ENCODE assay signal across 8 mouse cellular contexts in the genomic region with DNA sequence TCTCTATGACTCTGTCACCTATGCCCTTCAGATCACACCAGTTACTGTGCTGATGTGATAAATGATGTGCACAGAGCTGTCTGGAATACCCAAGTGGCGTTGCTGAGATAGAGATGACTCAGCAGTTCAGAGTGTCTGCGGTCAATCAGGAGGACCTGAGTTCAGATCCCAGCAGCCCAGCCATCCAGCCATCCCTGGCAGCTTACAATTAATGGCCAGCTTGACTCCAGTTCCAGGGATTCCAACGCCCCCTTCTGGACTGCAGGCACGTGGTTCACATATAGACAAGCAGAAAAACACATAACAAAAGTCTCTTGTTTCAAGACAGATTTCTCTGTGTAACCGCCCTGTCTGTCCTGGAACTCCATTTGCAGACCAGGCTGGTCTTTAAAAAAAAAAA. TPM values are rescaled to one million over a fixed set of nuclear protein-coding genes. Genes with fewer than 3 reads are reported as not detected.
DNase-seq lines count a peak whose midpoint lies in the region; ATAC-seq and TF ChIP-seq lines count a peak whose summit lies in the region.

No protein-coding gene starts in this region.

- peaks cover 10% of the 10 kb centered on the region; the same call in 1 of the 2 replicates for H3K4me1 ChIP-seq in kidney, embryonic 16.5 days (ENCODE audit: insufficient read depth, low read length)
- peaks cover 8% of the 10 kb centered on the region for H3K4me1 ChIP-seq in hindbrain, postnatal 0 days (ENCODE audit: insufficient read depth, low read length)
- H3K4me1 ChIP-seq in midbrain, postnatal 0 days (ENCODE audit: insufficient read depth, low read length), result no peaks in the 10 kb centered on the region

- peak overlapping the region; percentile 99 for H3K4me3 ChIP-seq in kidney, embryonic 16.5 days (ENCODE audit: low read length)
- no peak overlapping the region for H3K4me3 ChIP-seq in hindbrain, postnatal 0 days (ENCODE audit: low read length)
- H3K4me3 ChIP-seq in midbrain, postnatal 0 days (ENCODE audit: low read depth, low read length), result no peak overlapping the region

- WGBS in kidney, embryonic 16.5 days, result 68% methylated on average over 5 of the region's 5 CpGs
- 68% methylated on average over 5 of the region's 5 CpGs for WGBS in hindbrain, postnatal 0 days
- 80% methylated on average over 5 of the region's 5 CpGs for WGBS in midbrain, postnatal 0 days

- H3K36me3 ChIP-seq in kidney, embryonic 16.5 days (ENCODE audit: insufficient read depth, low read length), result peaks cover 20% of the 10 kb centered on the region
- H3K36me3 ChIP-seq in hindbrain, postnatal 0 days (ENCODE audit: insufficient read depth, low read length), result peaks cover 9% of the 10 kb centered on the region; the same call in 1 of the 2 replicates
- no peaks in the 10 kb centered on the region; the same call in 1 of the 2 replicates for H3K36me3 ChIP-seq in midbrain, postnatal 0 days (ENCODE audit: insufficient read depth, low read length)

- no peak overlapping the region for H3K27ac ChIP-seq in kidney, embryonic 16.5 days (ENCODE audit: low read length)
- H3K27ac ChIP-seq in hindbrain, postnatal 0 days, result no peak overlapping the region
- no peak overlapping the region for H3K27ac ChIP-seq in midbrain, postnatal 0 days (ENCODE audit: low read depth, low read length)

- no peaks in the 10 kb centered on the region for H3K9me3 ChIP-seq in kidney, embryonic 16.5 days (ENCODE audit: low read length)
- H3K9me3 ChIP-seq in hindbrain, postnatal 0 days (ENCODE audit: low read length), result no peaks in the 10 kb centered on the region
- no peaks in the 10 kb centered on the region for H3K9me3 ChIP-seq in midbrain, postnatal 0 days (ENCODE audit: low read length)

- no peaks in the 10 kb centered on the region for H3K27me3 ChIP-seq in kidney, embryonic 16.5 days (ENCODE audit: insufficient read depth, low read length)
- no peaks in the 10 kb centered on the region for H3K27me3 ChIP-seq in hindbrain, postnatal 0 days (ENCODE audit: insufficient read depth, low read length)
- H3K27me3 ChIP-seq in midbrain, postnatal 0 days (ENCODE audit: insufficient read depth, low read length), result no peaks in the 10 kb centered on the region

- H3K9ac ChIP-seq in kidney, embryonic 16.5 days (replicated peaks; ENCODE audit: low read length), result peak overlapping the region; percentile 96; the same call in 1 of the 2 replicates
- 0 out of 2 replicates have a peak overlapping the region, but pooled peaks have one; percentile 86 for H3K9ac ChIP-seq in hindbrain, postnatal 0 days (replicated peaks; ENCODE audit: low read length)
- no peak overlapping the region for H3K9ac ChIP-seq in midbrain, postnatal 0 days (replicated peaks; ENCODE audit: low read length, poor library complexity, severe bottlenecking)

- no peak for ATAC-seq in kidney, embryonic 16.5 days (ENCODE audit: low FRiP score, low TSS enrichment)
- no peak for ATAC-seq in hindbrain, postnatal 0 days
- ATAC-seq in midbrain, postnatal 0 days (ENCODE audit: low FRiP score), result no peak

- H3K4me2 ChIP-seq in kidney, embryonic 16.5 days (replicated peaks; ENCODE audit: low read depth, low read length), result peak overlapping the region; percentile 61
- peak overlapping the region; percentile 91; the same call in 1 of the 2 replicates for H3K4me2 ChIP-seq in hindbrain, postnatal 0 days (ENCODE audit: low read depth, low read length)
- no peak overlapping the region for H3K4me2 ChIP-seq in midbrain, postnatal 0 days (ENCODE audit: low read depth, low read length, poor library complexity, severe bottlenecking)

- TF ChIP-seq CTCF in hindbrain, postnatal 0 days (IDR thresholded peaks at IDR 0.05; ENCODE audit: low read depth), result no peak
- TF ChIP-seq CTCF in midbrain, postnatal 0 days (IDR thresholded peaks at IDR 0.05), result peak; percentile 26; the same call in 1 of the 2 replicates

- no peak for DNase-seq in kidney, postnatal 4 days
- DNase-seq in R1 (ENCODE audit: low read depth, low spot score), result peak; percentile 74
- DNase-seq in hindbrain, postnatal 0 days (ENCODE audit: low spot score), result no peak
- DNase-seq in midbrain, postnatal 0 days (ENCODE audit: low spot score), result no peak
- DNase-seq in left cerebral cortex, adult 9 months (ENCODE audit: low spot score in 2 of 2), result no peak
- no peak for DNase-seq in gastrocnemius, postnatal 25 days
- no peak for DNase-seq in right cerebral cortex, postnatal 36 days (ENCODE audit: low spot score in 2 of 2)

RNA-seq across cellular contexts. Expression of a gene that starts 1.5 kb away (rescaled TPM):
- polyA plus RNA-seq in kidney, embryonic 16.5 days (2015; fragmentation: Nextera tagmentation; extraction: Ambion mirVana), result 238 and 253 TPM in 2 replicates
- 106 and 267 TPM in 2 replicates for total RNA-seq in hindbrain, postnatal 0 days (2014; rRNA removed)
- 218 and 219 TPM in 2 replicates for polyA plus RNA-seq in hindbrain, postnatal 0 days (2015; fragmentation: Nextera tagmentation; extraction: Ambion mirVana)
- total RNA-seq in midbrain, postnatal 0 days (2014; rRNA removed), result 109 and 128 TPM in 2 replicates
- polyA plus RNA-seq in midbrain, postnatal 0 days (2015; fragmentation: Nextera tagmentation; extraction: Ambion mirVana), result 194 and 204 TPM in 2 replicates
- total RNA-seq in gastrocnemius, postnatal 25 days (2021), result 100 to 1,000 TPM in 1 of 2 experiments, 10 to 100 TPM in 1; 84.5 to 103 TPM

RNA-seq across cellular contexts. Expression of a gene that starts 22.0 kb away (rescaled TPM):
- 17.9 and 19.2 TPM in 2 replicates for polyA plus RNA-seq in kidney, embryonic 16.5 days (2015; fragmentation: Nextera tagmentation; extraction: Ambion mirVana)
- total RNA-seq in hindbrain, postnatal 0 days (2014; rRNA removed), result 25.7 and 28.6 TPM in 2 replicates
- 11.4 and 12.5 TPM in 2 replicates for polyA plus RNA-seq in hindbrain, postnatal 0 days (2015; fragmentation: Nextera tagmentation; extraction: Ambion mirVana)
- 22.1 and 24.6 TPM in 2 replicates for total RNA-seq in midbrain, postnatal 0 days (2014; rRNA removed)
- 13.7 and 14.6 TPM in 2 replicates for polyA plus RNA-seq in midbrain, postnatal 0 days (2015; fragmentation: Nextera tagmentation; extraction: Ambion mirVana)
- total RNA-seq in gastrocnemius, postnatal 25 days (2021), result 1 to 10 TPM; 2.5 TPM
